Mouse (Mus musculus): ENCODE measurements around the gene Lrrk1.

The Lrrk1 gene

GRCm38 (mm10) chr7:66340044-66340443 is 48.1 kb downstream of the Lrrk1 start:
- DNase-seq (ENCODE audit: low read depth, low spot score), result no peak

GRCm38 (mm10) chr7:66339625-66340024 is 48.5 kb downstream of the Lrrk1 start:
- DNase-seq (ENCODE audit: low read depth, low spot score), result no peak

- no peak for DNase-seq (ENCODE audit: low read depth, low spot score)
Measured at GRCm38 (mm10) chr7:66336955-66337354, 51.2 kb downstream of the Lrrk1 start.

GRCm38 (mm10) chr7:66333906-66334500 is 54.1 kb downstream of the Lrrk1 start:
- no peak for DNase-seq (ENCODE audit: low read depth, low spot score)

GRCm38 (mm10) chr7:66332340-66332739 is 55.8 kb downstream of the Lrrk1 start:
- no peak for DNase-seq (ENCODE audit: low read depth, low spot score)

- no peak for DNase-seq (ENCODE audit: low read depth, low spot score)
Measured at GRCm38 (mm10) chr7:66330610-66331009, 57.5 kb downstream of the Lrrk1 start.

GRCm38 (mm10) chr7:66327516-66327915 is 60.6 kb downstream of the Lrrk1 start:
- no peak for DNase-seq (ENCODE audit: low read depth, low spot score)

GRCm38 (mm10) chr7:66325419-66326053 is 62.6 kb downstream of the Lrrk1 start:
- DNase-seq (ENCODE audit: low read depth, low spot score), result peak; percentile 24

- DNase-seq (ENCODE audit: low read depth, low spot score), result no peak
Measured at GRCm38 (mm10) chr7:66323252-66324015, 64.7 kb downstream of the Lrrk1 start.

GRCm38 (mm10) chr7:66320996-66321395 is 67.2 kb downstream of the Lrrk1 start:
- no peak for DNase-seq (ENCODE audit: low read depth, low spot score)

GRCm38 (mm10) chr7:66318147-66318546 is 70.0 kb downstream of the Lrrk1 start:
- DNase-seq (ENCODE audit: low read depth, low spot score), result no peak

GRCm38 (mm10) chr7:66310670-66311656 is 77.2 kb downstream of the Lrrk1 start:
- no peak for DNase-seq (ENCODE audit: low read depth, low spot score)

- DNase-seq (ENCODE audit: low read depth, low spot score), result peak; percentile 72
Measured at GRCm38 (mm10) chr7:66309950-66310669, 78.0 kb downstream of the Lrrk1 start.

- DNase-seq (ENCODE audit: low read depth, low spot score), result no peak
Measured at GRCm38 (mm10) chr7:66309240-66309949, 78.8 kb downstream of the Lrrk1 start.

- no peak for DNase-seq (ENCODE audit: low read depth, low spot score)
Measured at GRCm38 (mm10) chr7:66308581-66309239, 79.4 kb downstream of the Lrrk1 start.

- DNase-seq (ENCODE audit: low read depth, low spot score), result no peak
Measured at GRCm38 (mm10) chr7:66307791-66308190, 80.4 kb downstream of the Lrrk1 start.

- no peak for DNase-seq (ENCODE audit: low read depth, low spot score)
Measured at GRCm38 (mm10) chr7:66305714-66306198, 82.4 kb downstream of the Lrrk1 start.

- no peak for DNase-seq (ENCODE audit: low read depth, low spot score)
Measured at GRCm38 (mm10) chr7:66304993-66305713, 83.0 kb downstream of the Lrrk1 start.

Measured in mesoderm, embryonic 11.5 days (tissue).